Mouse (Mus musculus) forebrain, postnatal 0 days (tissue): Measurements from ENCODE around the gene Snai1. TPM values are rescaled to one million over a fixed set of nuclear protein-coding genes. Genes with fewer than 3 reads are reported as not detected.

Experiments
- ATAC-seq: fragments of 200-750 bp; cut with Nextera tagmentation; 2 replicates; pipeline ENCODE4 v1.8.0; 2017; ENCODE audit warnings: mild to moderate bottlenecking, moderate library complexity
- DNase-seq: peaks from one replicate; pipeline ENCODE4 v3.0.0-alpha.2; 2015
- H3K27ac ChIP-seq: fragments of 300-500 bp; sonication (generic); 2 replicates; pipeline ENCODE4 v1.5.1; 2014; ENCODE audit warnings: low read depth, mild to moderate bottlenecking, antibody characterized with exemption, low read length, moderate library complexity, mixed read lengths
- H3K27me3 ChIP-seq: fragments of 300-500 bp; sonication (generic); 2 replicates; pipeline ENCODE4 v1.6.1; 2014; ENCODE audit warnings: mild to moderate bottlenecking, low read length, mixed read lengths; ENCODE audit not compliant: insufficient read depth
- H3K36me3 ChIP-seq: fragments of 300-500 bp; sonication (generic); 2 replicates; pipeline ENCODE4 v1.6.1; 2014; ENCODE audit warnings: mild to moderate bottlenecking, moderate library complexity; ENCODE audit not compliant: insufficient read depth
- H3K4me1 ChIP-seq: fragments of 300-500 bp; sonication (generic); 2 replicates; pipeline ENCODE4 v1.6.1; 2014; ENCODE audit warnings: antibody characterized with exemption; ENCODE audit not compliant: insufficient read depth
- H3K4me2 ChIP-seq: fragments of 300-500 bp; sonication (generic); 2 replicates; pipeline ENCODE4 v1.6.1; 2014; ENCODE audit warnings: low read depth, mild to moderate bottlenecking, moderate library complexity
- H3K4me3 ChIP-seq: fragments of 300-500 bp; sonication (generic); 2 replicates; pipeline ENCODE4 v1.5.1; 2014; ENCODE audit warnings: low read depth, low read length, mixed read lengths
- H3K9ac ChIP-seq: fragments of 300-500 bp; sonication (generic); 2 replicates; pipeline ENCODE4 v1.6.1; 2014; ENCODE audit warnings: mild to moderate bottlenecking
- H3K9me3 ChIP-seq: fragments of 300-500 bp; sonication (generic); 2 replicates; pipeline ENCODE4 v1.6.1; 2016; ENCODE audit warnings: low read length
- CTCF ChIP-seq: sonication (generic); IDR thresholded peaks from 2 replicates; pipeline ENCODE4 v1.5.1; 2016; ENCODE audit warnings: antibody characterized with exemption, control low read depth, low read depth
- WGBS: fragments of 180-500 bp; shearing (Covaris S2); extraction: QIAGEN DNeasy Blood & Tissue Kit; methylation state at CpG from one replicate; pipeline ENCODE4 v1.1.7; 2014; 5-methylcytosine and 5-hydroxymethylcytosine counted together
- polyA plus RNA-seq: library from polyadenylated mRNA; unstranded; fragments of >200 nt; fragmentation: Nextera tagmentation; extraction: Ambion mirVana; gene quantifications from 2 replicates; pipeline ENCODE4 v1.2.1, GENCODE M21; 2015
- total RNA-seq: library from RNA; depleted of rRNA; stranded (reverse); fragments of >200 nt; gene quantifications from 2 replicates; pipeline ENCODE4 v1.2.3, GENCODE M21; 2014

The Snai1 gene
- total and polyA plus RNA-seq, 2 experiments from 2014 or later: 1.4 to 4.4 TPM

DNA sequence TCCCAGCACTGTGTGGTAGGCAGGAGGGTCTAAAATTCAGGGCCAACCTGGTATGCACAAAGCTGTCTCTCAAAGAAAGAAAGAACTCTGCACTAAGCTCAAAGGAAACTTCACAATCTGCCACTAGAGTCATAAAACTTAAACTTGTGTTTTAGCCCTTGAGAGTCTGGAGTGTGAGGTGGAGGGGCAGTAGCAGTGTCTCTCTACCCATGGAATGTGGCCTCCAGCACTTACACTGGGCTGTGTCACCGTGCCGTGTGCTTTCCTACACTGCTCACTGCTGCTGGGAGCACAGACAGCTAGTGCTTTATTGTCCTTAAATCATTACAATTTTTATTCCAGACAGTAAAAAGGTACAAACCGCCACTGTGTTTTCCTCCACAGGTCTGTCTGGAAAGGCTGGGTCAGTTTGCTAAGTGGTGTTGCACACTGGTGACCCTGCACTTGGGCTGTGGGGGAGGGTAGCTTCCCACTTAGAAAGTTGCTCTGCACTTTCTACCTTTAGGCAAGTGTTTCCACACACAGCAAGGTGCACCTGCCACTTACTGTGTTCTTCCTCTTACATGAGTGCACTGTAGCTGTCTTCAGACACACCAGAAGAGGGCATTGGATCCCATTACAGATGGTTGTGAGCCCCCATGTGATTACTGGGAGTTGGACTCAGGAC is 30.1 kb upstream of the Snai1 start:
- DNase-seq (no peak), ATAC-seq (no peak)
- peaks cover 24% of the 10 kb centered on the region; the same call in 1 of the 2 replicates for H3K4me1 ChIP-seq
- H3K9ac ChIP-seq: no peak overlapping the region
- no peak for TF ChIP-seq CTCF
- WGBS: 88% methylated on average over 3 of the region's 3 CpGs
- no peak overlapping the region for H3K27ac ChIP-seq
- no peak overlapping the region for H3K4me3 ChIP-seq
- peaks cover 52% of the 10 kb centered on the region for H3K36me3 ChIP-seq
- H3K27me3 ChIP-seq: no peaks in the 10 kb centered on the region
- no peak overlapping the region for H3K4me2 ChIP-seq
- H3K9me3 ChIP-seq: no peaks in the 10 kb centered on the region

DNA sequence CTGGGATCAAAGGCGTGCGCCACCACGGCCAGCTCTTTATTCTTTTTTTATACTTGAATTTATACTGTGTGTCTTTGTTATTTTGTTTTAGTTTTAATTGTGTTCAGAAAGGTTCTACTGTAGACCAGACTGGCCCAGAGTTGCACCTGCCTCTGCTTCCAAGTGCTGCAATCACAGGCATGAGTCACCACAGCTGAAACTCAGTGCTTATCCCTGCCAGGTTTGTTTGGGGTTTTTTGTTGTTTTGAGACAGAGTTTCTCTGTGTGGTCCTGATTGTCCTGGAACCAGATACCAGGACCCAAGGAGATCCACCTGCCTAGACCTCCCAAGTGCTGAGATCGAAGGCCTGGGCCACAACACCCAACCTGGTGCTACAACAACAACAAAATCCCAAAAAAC is 29.4 kb upstream of the Snai1 start:
- WGBS: 95% methylated on average over 4 of the region's 4 CpGs
- H3K4me3 ChIP-seq: no peak overlapping the region
- H3K4me2 ChIP-seq: no peak overlapping the region
- H3K9me3 ChIP-seq: no peaks in the 10 kb centered on the region
- no peaks in the 10 kb centered on the region for H3K27me3 ChIP-seq
- peaks cover 59% of the 10 kb centered on the region for H3K36me3 ChIP-seq
- ATAC-seq (no peak), DNase-seq (no peak)
- peaks cover 24% of the 10 kb centered on the region; the same call in 1 of the 2 replicates for H3K4me1 ChIP-seq
- no peak overlapping the region for H3K9ac ChIP-seq
- H3K27ac ChIP-seq: no peak overlapping the region
- TF ChIP-seq CTCF: no peak

DNA sequence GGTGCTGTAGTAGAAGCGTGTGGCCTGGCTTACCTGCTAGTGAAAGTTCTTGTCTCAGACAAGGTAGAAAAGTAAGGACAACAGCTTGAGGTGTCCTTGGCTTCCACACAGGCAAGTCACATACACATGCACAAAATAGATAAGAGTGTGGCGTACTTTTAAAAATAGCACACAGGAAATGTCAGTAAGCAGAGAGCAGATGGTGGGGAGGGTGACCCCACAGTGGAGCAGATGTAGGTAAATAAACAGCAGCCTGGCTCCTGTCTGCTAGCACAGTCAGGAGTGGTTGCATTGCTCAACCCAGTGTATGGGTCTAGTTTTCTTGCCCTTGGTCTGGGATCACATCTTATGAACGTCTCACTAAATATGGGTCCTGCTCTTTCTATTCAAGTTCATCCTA is 27.5 kb upstream of the Snai1 start:
- H3K4me3 ChIP-seq: no peak overlapping the region
- TF ChIP-seq CTCF: no peak
- H3K4me2 ChIP-seq: no peak overlapping the region
- no peak overlapping the region for H3K27ac ChIP-seq
- peaks cover 73% of the 10 kb centered on the region for H3K36me3 ChIP-seq
- WGBS: 83% methylated on average over 3 of the region's 3 CpGs
- H3K27me3 ChIP-seq: no peaks in the 10 kb centered on the region
- 0 out of 2 replicates have a peak, but pooled peaks cover 11% of the 10 kb centered on the region for H3K4me1 ChIP-seq
- no peak overlapping the region for H3K9ac ChIP-seq
- no peak for ATAC-seq
- no peaks in the 10 kb centered on the region for H3K9me3 ChIP-seq
- no peak for DNase-seq

DNA sequence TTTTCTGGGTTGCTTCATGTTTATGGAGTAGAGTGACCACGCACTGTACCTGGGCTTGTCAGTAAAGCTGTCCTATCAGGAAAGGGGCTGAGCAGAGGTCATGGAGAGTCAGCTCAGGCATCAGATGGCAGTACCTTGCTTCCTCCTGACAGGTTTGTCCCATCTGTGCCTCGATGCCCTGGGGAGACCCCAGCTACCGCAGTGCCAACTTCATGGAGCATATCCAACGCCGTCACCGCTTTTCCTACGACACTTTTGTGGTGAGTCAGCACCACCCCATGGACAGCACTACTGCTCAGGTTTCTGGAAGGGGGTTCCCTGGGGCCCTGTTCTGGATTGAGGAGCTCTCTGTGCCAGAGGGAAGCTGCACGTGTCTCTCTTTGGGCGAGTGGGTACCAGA is 25.6 kb upstream of the Snai1 start:
- no peak for DNase-seq
- ATAC-seq: no peak
- no peak overlapping the region for H3K27ac ChIP-seq
- WGBS: 94% methylated on average over 9 of the region's 9 CpGs
- H3K36me3 ChIP-seq: peaks cover 86% of the 10 kb centered on the region
- H3K4me2 ChIP-seq: no peak overlapping the region
- no peak overlapping the region for H3K4me3 ChIP-seq
- H3K9ac ChIP-seq: no peak overlapping the region
- H3K27me3 ChIP-seq: no peaks in the 10 kb centered on the region
- no peak for TF ChIP-seq CTCF
- no peaks in the 10 kb centered on the region for H3K4me1 ChIP-seq
- H3K9me3 ChIP-seq: no peaks in the 10 kb centered on the region

DNA sequence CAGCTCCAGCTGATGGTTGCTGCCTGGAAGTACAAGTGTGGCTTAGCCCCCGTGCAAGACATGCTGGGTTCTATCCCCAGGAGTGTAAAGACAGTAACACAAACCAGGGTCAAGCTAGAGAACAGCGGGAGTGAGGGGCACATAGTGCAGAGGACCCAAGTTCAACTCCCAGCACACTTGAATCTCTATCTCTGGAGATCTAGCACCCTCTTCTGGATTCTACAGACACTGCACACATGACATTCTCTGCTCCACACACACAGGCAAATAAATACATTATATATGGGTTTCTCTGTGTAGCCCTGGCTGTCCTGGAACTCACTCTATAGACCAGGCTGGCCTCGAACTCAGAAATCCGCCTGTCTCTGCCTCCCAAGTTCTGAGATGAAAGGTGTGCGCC is 25.0 kb upstream of the Snai1 start:
- Histone ChIP-seq H3K9ac (no peak overlapping the region), H3K4me1 (no peaks in the 10 kb centered on the region), H3K27me3 (no peaks in the 10 kb centered on the region), H3K4me3 (no peak overlapping the region), H3K4me2 (no peak overlapping the region), H3K36me3 (peaks cover 87% of the 10 kb centered on the region), H3K27ac (no peak overlapping the region), H3K9me3 (no peaks in the 10 kb centered on the region)
- TF ChIP-seq CTCF: peak; percentile 50
- 90% methylated on average over 5 of the region's 5 CpGs for WGBS
- DNase-seq (no peak), ATAC-seq (no peak)

DNA sequence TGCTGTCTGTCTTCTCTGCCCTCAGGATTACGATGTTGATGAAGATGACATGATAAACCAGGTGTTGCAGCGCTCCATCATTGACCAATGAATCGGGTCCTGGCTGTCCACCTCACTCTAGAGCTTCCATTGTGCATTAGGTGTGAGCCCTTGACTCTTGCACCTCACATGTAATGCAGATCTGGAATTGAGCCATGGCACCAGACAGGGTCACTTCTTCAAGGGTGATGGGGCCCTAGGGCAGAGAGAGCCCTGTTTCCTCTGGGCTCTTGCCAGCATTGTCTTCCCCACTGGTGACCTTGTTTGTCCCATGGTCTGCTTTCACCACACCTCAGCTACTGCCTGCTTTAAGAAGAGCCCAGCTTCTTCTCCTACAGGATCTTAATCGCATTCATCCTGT is 23.4 kb upstream of the Snai1 start:
- H3K36me3 ChIP-seq: peaks cover 74% of the 10 kb centered on the region

DNA sequence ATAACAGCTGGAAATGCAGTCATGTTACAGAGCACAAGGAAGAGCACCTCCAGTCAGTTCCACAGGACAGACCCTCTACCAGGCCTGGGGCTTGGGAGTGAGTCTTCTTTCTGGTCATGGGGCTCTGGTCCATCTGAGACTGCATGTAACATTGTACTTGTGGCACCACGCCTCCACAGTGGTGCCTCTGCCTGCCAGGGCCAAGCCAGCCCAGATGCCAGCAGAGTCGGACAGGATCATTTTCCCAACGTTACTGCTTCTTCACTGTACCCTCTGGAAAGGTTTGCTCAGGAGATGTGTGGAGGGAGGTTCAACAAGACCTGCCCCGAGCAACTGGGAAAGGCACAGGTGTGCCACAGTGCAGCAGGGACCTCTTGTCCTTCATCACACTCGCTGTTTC is 22.3 kb upstream of the Snai1 start:
- Histone ChIP-seq H3K27ac (no peak overlapping the region), H3K9me3 (no peaks in the 10 kb centered on the region), H3K36me3 (peaks cover 70% of the 10 kb centered on the region), H3K27me3 (no peaks in the 10 kb centered on the region), H3K4me2 (no peak overlapping the region), H3K9ac (no peak overlapping the region), H3K4me3 (no peak overlapping the region), H3K4me1 (no peaks in the 10 kb centered on the region)
- 86% methylated on average over 5 of the region's 5 CpGs for WGBS
- TF ChIP-seq CTCF: no peak
- ATAC-seq (no peak), DNase-seq (no peak)

More for the DNA sequence above, 23.4 kb upstream of the Snai1 start:
- Histone ChIP-seq H3K4me2 (no peak overlapping the region), H3K4me1 (no peaks in the 10 kb centered on the region), H3K9me3 (no peaks in the 10 kb centered on the region), H3K27me3 (no peaks in the 10 kb centered on the region), H3K4me3 (no peak overlapping the region), H3K27ac (no peak overlapping the region), H3K9ac (no peak overlapping the region)
- ATAC-seq (no peak), DNase-seq (no peak)
- no peak for TF ChIP-seq CTCF
- 98% methylated on average over 4 of the region's 4 CpGs for WGBS
